Mouse (Mus musculus) urinary bladder, adult 18-20 months (tissue): ENCODE results near the gene Gm9821.
A peak's percentile ranks its signal among the peaks of the same experiment; 100 is the strongest.

ENCODE experiments used
- DNase-seq, 2 experiments: peaks; one replicate each; pipeline ENCODE4 v3.0.0; 2022; ENCODE audit warnings: low spot score in 2 of 2, mixed read lengths in 2 of 2

Gm9821 gene

DNA sequence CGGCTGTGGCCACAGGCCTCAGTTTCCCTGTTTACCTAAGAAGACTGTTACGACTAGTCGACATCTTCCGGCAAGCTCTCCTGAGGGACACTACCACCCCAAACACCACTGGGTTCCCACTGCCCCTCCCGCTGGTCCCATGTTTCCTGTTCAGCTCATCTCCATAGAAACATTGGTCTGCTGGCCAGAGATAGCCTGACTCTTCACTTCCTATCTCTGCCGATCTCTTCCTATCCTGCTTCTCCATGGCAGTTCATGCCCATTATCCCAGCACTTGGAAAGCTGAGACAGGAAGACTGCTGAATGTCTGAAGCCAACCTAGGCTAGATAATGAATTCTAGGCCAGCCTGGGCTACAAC, 2.6 kb downstream of the Gm9821 start:
- DNase-seq: no peak

DNA sequence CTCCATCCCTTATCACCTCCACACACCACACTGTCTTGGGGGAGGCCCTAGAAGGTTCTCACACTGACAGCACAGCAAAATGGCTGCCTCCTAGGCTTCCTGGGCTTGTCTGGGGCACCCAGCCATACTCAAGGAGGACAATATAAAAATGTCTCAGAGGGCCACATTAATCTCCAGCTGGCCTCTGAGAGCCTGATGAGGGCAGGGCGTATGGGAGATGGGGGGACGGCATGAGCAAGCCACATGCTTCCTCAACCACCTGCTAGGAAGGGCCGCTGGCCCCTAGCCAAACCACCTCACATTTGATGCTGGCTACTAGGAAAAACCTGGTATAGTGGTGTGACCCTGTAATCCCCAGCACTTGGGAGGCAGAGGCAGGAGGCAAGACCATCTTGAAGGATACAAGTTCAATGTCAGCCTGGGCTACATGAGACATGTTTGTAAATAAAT, 3.3 kb downstream of the Gm9821 start:
- no peak for DNase-seq

DNA sequence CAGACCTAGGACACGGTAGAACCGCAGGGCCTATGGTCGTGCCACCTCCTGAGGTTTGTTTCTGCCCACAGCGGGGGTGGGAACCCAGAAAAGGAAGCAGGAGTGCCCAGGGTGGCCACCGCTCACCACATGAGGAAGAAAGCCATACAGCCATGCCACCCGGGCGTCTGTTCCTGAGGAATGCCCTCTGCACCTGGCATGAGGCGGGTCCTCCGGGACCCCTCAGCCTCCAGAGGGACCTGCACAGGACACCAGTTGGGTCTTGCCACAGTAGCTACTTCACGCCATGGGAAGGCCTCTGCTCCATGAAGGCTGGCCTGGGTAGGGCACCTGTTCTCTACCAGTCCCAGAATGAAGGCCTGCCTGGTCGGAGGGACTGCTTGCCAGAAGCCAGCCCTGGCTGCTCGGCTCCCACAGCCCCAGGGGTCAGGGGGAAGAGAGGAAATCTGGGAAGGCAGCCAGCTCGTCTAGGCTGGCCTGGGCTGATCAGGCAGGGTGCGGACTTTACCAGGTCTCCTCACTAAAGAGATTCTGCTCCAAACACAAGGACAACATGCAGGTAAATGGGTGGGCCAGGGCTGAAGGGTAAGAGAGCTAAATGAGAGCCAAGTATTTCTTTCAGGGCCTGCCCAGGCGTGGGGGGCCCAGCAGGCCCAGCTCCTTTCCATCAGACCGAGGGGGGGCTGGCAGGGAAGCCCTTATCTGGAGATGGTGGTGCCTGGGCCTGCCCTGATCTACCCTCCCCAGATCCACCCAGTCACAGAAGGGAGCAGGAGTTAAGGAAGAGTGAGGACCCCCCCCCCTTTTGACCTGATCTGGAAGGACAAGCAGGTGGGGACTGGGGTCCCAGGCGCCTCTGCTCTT, 4.1 kb downstream of the Gm9821 start:
- no peak for DNase-seq

DNA sequence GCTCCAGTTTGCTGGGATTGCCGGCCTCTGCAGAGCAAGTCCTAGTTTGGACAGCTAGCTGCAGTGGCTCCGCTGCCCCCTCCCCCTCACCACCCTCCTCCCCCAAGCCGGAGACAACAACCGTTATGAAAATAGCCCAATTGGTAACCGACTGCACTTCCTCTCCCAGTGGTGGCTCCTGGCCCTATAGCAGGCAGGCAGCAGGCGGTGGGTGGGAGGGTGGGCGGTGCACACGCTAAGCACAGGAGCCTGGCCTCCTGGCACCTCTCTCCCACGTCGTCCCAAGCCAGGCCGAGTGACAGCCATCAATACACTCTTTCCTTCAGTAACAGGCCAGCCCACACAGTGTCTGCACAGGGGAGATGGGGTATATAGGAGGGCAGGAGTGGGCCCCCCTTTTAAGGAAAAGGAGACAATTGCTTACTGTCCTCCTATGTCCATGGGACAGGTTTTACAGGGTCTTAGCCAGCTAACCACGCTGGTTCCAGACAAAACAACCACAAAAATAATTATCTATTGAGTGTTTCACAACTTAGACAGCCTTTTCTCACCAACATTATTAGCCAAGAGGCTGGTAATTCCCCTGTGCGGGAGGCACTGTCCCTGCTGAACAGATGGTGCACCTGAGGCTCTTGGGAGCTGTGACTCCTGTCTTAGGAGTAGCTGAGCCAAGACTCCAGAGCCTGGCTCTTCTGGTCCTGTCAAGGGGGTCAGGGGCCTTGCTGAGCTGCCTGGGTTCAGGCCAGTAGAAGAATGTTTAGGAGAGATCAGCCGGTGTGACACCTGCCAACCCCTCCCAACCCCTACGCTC, 5.0 kb downstream of the Gm9821 start:
- DNase-seq: no peak

DNA sequence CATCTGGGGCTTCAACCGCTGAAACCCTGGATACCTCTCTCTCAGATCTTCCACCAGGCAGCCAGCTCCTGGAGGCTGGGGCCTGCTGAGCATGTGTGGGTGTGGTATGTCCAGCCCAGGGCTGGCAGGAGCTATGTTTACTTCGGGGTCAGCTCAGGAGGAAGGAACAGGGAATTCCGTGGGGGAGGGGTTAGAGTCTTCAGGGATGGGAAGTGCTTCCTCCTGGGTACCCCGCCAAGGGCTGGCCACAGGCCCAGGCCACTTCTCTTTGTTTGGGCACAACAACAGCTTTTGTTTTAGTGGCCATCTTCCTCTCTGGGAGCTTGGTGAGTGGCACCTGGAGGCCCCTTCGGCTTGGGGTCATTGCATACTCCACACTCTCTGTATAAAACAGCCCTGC, 8.3 kb downstream of the Gm9821 start:
- no peak for DNase-seq

DNA sequence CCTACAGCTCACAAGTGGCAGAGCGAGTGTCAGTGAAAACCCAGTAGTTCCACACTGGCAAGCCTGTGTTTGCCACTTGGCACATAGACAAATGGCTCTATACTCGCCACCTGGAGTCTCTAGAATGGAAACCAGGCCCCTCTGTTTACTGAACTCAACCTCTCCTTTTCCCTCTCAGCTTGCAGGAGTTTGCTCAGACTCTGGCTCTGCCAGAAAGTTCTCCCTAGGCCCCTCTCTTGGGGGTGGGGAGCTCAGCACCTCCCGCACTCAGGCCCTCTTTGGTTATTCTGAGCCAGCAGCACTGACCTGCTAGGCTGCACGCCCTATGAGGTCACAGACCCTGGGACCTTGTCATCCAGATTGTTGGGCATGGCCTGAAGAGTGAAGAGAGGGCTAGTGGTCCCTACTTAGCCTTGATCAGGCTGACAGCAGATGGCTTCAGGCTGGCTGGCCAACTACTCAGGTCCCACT, 9.7 kb downstream of the Gm9821 start:
- DNase-seq: no peak

DNA sequence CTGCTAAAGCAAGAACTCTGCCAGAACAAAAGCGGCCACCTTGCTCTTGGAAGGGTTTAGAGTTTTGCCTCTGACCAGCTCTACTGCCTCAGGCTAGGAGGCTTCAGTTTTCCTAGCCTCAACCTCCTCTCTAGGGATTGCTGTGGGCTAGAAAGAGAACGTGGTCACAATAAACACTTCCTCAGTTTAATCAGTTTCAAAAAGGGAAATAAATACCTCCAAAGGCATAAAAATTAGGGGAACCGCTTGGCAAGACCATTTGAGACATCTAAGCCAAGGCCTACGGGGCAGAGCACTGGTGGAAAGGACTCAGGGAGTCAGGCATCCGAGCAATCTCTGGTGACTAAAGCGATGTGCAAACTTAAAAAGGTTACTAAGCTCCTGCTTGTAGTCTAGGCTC, 10.4 kb downstream of the Gm9821 start:
- DNase-seq: no peak

DNA sequence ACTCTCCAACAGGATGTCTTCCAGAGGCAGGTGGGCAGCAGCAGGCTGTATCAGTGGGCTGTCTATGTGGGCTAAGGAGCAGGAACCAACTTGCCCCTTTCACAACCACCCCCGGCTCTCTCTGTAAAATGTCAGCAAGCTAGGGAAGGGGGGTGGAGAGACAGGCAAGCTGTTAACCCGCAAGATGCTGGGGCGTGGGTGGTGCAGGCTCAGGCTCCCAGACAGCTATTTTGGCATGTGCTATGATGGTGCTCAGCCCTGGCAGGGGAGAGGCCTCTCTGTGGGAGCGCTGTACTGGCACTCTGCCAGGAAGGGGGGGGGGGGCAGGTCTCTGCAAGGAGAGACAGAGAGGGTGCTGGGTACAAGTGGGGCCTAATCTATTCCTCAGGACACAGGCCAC, 11.6 kb downstream of the Gm9821 start:
- no peak for DNase-seq

DNA sequence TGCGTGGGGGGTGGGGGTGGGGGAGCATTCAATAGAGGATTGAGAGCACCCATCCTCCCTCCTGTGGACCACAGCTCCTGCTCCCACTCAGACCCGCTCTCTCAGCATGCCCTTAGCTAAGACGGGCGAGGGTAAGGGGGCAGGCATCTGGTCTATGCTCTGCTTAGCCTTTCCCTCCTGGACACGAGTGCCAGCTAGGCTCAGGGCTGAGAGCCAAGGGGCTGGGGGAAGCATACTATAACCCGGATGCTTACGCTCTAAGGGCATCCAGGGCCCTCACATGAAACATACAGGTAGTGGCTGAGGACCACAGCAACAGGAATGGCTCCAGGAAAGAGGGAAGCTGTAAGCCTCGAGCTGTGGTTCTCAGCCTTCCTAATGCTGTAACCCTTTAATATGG, 12.5 kb downstream of the Gm9821 start:
- DNase-seq: no peak

DNA sequence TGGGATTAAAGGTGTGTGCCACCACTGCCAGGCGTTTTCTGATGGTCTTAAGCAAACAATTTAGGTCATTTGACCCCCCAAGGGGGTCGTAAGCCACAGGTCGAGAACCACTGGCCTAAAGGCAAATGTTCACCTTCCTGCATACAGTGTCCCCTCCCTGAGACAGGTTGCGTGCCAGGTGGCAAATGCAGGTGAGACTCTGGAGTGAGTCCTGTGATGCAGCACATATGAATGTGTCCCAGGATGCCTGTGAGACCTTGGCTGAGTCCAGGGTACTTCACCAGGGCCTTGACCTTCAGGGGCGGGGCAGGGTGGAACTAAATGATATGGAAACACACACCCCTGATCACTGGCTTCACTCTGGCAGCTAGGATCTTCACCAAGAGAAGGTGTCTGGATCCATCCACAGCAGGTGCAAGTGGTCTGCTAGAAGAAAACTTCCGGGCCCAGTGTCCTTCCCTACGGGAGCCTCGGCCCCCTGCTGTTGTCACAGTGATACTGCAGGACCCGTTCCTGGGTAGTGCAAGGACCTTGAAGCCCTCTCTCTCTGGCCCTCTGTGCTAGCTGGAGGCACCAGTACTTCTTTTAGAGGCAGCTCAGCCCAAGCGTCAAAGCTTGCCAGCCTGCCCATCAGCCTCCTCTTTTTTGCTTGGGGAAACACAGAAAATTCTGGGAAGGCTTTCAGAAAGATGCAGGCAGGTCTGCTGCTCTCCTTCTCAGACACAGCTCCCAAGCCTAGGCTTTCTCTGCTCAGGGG, 13.4 kb downstream of the Gm9821 start:
- DNase-seq: no peak

DNA sequence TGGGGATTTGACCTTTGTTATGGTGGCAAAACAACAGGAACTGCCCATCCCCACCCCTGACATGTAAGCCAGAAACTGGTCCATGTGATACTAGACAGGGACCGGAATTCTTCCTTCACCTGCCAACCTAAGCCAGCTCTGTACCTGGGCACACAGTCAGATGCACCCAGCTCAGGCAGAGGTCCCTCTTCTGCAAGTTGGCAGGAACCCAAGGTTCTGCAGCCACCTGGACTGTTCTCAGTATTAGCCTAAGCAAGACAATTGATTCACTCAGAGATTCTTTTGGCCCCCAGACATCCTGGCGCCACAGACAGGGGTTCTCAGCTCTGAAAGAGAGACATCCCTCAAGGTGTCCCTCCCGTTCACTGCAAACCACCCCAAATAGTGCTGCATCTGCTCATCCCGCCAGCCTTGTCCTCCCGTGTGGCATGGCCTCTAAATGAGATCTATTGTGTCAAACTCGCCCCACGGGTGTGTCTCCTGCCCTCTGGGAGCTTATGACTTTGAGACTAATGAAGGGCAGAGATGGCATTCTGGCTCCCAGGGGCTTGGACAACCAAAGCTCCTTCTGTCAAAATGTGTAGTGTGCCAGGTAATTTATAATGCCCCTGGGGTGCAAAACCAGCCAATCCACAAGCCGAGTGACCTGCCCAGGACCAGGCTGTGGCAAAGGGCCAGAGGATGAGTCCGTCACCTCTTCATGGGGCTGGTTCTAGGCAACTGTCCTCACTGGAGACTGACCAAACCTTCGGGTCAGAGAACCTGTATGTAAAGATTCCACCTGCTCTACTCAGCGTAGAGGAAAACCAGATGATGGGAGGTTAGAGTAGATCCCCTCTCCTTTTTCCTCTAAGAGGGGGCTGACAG, 14.3 kb downstream of the Gm9821 start:
- no peak for DNase-seq

DNA sequence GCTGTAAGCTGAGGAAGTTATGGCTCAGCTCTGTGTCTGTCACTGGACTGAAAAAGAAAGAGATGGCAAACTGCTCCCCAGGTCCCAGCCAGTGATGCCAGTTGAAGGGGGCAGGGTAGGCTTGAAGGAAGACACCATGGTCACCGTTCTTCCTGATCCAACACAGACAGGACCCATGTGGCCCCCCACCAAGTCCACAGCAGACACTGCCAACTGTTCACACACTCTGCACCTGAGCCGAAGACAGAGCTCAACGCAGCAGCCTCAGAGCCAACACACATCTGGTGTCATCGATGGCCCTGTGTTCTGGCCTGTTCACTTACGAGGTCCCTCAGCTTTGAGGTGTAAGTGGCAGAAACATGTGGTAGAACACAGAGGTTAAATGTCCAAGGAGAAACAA, 15.0 kb downstream of the Gm9821 start:
- DNase-seq: no peak

DNA sequence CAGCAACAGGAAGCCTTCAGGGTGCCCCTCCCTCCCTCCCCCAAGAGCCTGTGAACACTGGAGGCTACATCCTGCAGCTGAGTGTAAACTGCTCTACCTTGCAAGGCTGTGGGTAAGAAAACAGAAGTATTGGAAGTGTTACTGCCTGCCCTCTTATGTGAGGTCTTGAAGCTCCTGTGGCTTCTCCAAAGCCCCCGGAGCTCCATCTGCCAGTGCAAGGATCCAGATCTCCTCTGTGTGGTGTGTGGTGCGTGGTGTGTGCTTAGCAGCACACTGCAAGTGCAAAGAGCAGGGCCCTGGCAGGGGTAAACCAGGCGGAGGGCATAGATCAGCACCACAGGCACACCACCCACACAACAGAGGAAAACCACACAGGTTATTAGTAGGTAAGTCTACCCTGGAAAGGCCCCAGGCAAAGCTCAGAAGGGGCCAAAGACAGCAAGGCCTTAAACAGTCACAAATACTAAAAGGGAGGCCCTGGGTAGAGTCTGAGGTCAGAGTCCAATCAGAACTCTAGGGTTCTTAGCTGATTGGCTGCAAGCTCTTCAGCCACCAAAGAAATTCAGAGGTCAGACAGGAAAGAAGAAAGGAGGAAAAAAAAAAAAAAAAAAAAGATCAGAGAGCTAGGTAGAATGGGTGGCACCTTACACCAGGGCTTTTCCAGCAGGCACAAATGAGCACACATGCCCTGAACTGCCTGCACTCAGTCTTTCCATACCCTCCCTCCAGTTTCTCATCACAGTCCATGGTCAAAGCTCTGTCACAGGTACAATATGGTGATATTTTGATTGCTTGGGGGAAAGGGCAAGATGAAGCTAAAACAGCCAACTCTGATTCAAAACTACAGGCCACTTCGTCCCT, 16.6 kb downstream of the Gm9821 start:
- no peak for DNase-seq

DNA sequence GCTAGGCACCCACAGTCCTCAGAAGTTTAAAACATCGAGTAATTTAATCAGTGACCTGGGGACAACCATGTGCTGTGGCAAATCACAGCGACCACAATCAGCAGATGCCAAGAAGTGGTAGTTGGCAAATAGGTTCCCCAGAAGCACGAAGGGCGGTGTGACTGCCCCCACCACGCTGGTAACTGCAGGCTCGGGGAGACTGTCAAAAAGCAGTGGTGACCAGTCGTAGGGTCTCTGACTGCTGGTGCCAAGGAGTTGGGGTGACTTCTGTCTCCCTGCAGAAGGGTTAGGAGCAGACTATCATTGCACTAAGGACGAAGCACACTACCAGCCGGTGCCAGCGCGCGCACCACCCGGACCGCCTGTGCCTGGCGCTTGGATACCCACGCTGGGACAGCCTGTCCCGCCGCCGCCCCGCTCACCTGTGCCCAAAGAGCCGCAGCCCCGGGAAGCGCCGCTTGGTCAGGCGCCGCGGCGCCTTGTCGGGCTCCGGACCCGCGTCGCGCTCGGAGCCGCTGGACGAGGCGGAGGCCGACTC, 17.4 kb downstream of the Gm9821 start:
- no peak for DNase-seq

DNA sequence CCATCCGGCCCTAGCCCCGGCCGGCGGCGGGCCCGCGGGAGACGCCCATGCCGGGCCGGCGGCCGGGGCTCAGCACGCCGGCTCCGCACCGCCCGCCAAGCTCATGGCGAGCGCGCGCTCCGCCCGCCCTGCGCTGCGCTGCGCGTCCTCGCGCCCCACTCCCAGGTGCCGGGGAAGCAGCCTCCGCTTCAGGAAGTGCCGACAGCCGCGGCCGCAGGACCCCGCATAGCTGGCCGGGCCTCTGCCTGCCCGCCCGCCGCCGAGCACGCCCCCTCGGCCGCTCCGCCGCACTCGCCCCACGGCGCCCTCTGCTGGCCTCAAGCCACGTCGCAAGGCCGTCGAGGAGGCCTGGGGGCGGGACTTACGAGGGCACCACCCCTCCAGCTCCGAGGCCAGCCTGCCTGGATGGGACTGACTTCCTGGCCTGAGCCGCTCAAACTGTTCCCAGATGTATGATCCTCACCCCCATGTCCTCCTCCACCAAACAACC, 18.0 kb downstream of the Gm9821 start:
- DNase-seq: peak; percentile 95

DNA sequence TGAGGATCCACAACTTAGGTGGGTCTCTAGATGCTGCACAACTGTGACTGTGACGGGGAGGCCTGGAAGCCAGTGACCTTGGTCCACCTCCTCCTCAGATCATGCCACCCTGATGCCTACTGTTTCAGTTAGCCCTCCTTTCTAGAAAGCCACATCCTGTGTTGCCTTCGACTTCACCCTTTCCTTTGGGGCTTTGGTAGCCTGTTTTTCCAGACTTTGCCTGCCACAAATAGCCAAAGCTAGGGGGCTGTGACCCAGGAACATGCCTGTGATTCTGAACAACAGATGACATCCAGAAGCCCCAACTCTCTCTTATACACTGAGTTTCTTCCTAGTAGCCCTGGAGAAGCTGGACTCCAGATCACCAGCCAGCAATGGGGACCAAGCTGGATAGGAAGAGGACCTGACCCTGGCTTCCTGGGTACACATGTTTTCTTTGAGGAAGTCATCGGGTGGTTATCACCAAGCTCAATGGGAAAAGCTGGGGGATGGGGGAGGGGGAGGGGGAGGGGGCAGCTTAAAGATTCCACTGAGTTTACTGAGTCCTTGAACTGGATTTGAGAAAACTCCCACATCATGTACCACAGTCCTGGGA, 19.2 kb downstream of the Gm9821 start:
- no peak for DNase-seq

DNA sequence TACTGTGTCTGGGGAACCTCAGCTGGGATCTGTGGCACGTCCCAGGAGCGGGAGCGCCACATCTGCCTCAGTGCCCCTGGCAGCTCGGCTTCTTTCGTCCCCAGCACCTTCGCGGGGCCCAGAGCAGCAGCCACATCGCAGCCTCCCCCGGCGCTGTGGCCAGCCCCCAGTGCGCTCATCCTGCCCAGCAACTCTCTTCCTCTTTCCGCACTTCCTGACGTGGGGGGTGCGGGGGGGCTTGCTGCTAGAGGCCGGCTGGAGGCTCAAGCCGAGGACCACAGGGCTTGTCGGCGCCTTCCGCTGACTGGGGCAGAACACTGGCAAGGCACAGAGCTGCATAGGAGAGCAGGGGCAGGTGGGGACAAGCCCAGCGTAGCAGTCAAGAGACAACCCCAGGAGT, 19.9 kb downstream of the Gm9821 start:
- DNase-seq: peak; percentile 49 to 64

DNA sequence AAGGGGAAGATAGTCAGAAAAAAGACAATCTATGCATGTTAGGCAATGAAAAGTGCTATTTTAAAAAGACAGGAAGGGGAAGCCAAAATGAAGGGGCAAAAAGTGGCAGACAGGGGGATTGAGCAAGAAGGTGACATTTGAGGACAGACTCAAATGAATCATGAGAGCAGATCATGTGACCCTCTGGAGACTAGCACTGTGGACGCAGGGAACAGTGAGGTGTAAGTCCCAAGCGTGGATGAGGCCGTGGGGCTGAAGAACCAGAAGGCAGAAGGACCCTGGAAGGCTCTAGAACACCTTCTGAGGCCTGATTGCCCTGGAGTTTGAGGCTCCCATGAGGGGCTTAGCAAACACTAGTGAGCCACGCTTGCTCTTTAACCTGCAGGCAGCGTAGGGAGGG, 20.9 kb downstream of the Gm9821 start:
- no peak for DNase-seq

DNA sequence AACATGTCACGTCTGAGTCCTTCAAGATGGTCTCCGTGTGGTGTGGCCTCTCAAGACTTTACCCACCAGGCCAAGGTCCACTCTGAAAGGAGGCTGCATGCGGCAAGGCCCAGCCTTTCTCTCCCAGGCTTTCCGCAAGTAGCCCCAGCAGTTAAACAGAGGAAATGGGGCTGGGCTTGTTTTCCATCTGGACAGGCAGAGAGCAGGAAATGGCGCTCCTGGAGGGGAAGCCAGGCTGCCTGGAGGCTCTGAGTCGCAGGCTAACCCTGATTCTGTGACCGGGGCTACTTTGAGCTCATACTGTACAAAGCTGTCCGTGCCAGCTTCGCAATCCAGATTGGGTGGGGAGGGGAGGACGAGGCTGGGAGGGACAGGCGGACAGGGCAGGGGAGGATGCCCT, 22.5 kb downstream of the Gm9821 start:
- DNase-seq: no peak
